ENCODE assay signal across 8 mouse cellular contexts in the genomic region with DNA sequence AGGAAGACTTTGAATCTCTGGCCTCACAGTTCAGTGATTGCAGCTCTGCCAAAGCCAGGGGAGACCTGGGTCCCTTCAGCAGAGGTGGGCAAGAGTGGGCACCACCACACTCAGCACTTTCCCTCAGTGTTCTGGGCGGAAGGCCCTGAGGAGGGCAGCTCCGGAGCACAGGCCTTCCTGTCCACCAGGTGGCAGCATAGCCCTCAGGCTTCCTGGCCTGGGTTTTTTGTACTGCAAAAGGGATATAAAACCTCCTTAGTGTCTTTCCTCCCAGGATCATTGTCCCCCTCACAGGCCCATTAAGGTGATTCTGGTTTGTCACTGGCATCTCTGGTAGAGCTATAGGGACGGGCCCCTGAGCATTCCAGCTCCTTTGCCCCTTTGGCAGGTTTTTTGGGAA. TPM values are rescaled to one million over a fixed set of nuclear protein-coding genes. Genes with fewer than 3 reads are reported as not detected.
A peak's percentile ranks its signal among the peaks of the same experiment; 100 is the strongest.
DNase-seq lines count a peak whose midpoint lies in the region; ATAC-seq lines count a peak whose summit lies in the region.

No protein-coding gene starts in this region.

- H3K4me3 ChIP-seq in kidney, embryonic 14.5 days (ENCODE audit: low read length) = no peak overlapping the region
- H3K4me3 ChIP-seq in forebrain, embryonic 11.5 days (ENCODE audit: low read depth, low read length) = no peak overlapping the region
- H3K4me3 ChIP-seq in hindbrain, embryonic 14.5 days (replicated peaks; ENCODE audit: low read length) = no peak overlapping the region
- no peak overlapping the region for H3K4me3 ChIP-seq in midbrain, embryonic 16.5 days (ENCODE audit: low read depth, low read length)

- H3K4me2 ChIP-seq in kidney, embryonic 14.5 days (replicated peaks; ENCODE audit: low read depth, low read length) = no peak overlapping the region
- no peak overlapping the region for H3K4me2 ChIP-seq in forebrain, embryonic 11.5 days (ENCODE audit: low read depth, low read length, severe bottlenecking)
- no peak overlapping the region for H3K4me2 ChIP-seq in hindbrain, embryonic 14.5 days (replicated peaks)
- H3K4me2 ChIP-seq in midbrain, embryonic 16.5 days (ENCODE audit: low read length) = no peak overlapping the region

- peaks cover 12% of the 10 kb centered on the region; the same call in 1 of the 2 replicates for H3K4me1 ChIP-seq in kidney, embryonic 14.5 days (ENCODE audit: control insufficient read depth, insufficient read depth, low read length)
- H3K4me1 ChIP-seq in forebrain, embryonic 11.5 days (replicated peaks; ENCODE audit: control insufficient read depth, insufficient read depth, low read length) = peaks cover 12% of the 10 kb centered on the region
- H3K4me1 ChIP-seq in hindbrain, embryonic 14.5 days (replicated peaks; ENCODE audit: control insufficient read depth, insufficient read depth, low read length) = peaks cover 40% of the 10 kb centered on the region
- peaks cover 16% of the 10 kb centered on the region for H3K4me1 ChIP-seq in midbrain, embryonic 16.5 days (ENCODE audit: control insufficient read depth, insufficient read depth, low read length)

- H3K9ac ChIP-seq in kidney, embryonic 14.5 days (ENCODE audit: low read depth, low read length) = no peak overlapping the region
- no peak overlapping the region for H3K9ac ChIP-seq in forebrain, embryonic 11.5 days (ENCODE audit: low read length)
- peak overlapping the region; percentile 33; the same call in 1 of the 2 replicates for H3K9ac ChIP-seq in hindbrain, embryonic 14.5 days
- no peak overlapping the region for H3K9ac ChIP-seq in midbrain, embryonic 16.5 days (ENCODE audit: low read depth, low read length)

- intact Hi-C loops in left cerebral cortex, postnatal 36 days (cut with DNase I) = loop anchor here (1.0 to 5.0 kb wide), 2 partner anchors 65 to 170 kb away; no protein-coding TSS in a partner anchor

- no peak overlapping the region for H3K27ac ChIP-seq in kidney, embryonic 14.5 days (ENCODE audit: low read depth, low read length)
- H3K27ac ChIP-seq in forebrain, embryonic 11.5 days (ENCODE audit: low read depth, low read length) = no peak overlapping the region
- H3K27ac ChIP-seq in hindbrain, embryonic 14.5 days = peak overlapping the region; percentile 84
- H3K27ac ChIP-seq in midbrain, embryonic 16.5 days (ENCODE audit: low read length) = no peak overlapping the region

- H3K36me3 ChIP-seq in kidney, embryonic 14.5 days (ENCODE audit: control insufficient read depth, insufficient read depth, low read length) = peaks cover 68% of the 10 kb centered on the region
- peaks cover 8% of the 10 kb centered on the region; the same call in 1 of the 2 replicates for H3K36me3 ChIP-seq in forebrain, embryonic 11.5 days (ENCODE audit: control insufficient read depth, insufficient read depth, low read length)
- peaks cover 60% of the 10 kb centered on the region for H3K36me3 ChIP-seq in hindbrain, embryonic 14.5 days (replicated peaks; ENCODE audit: control insufficient read depth, insufficient read depth)
- peaks cover 16% of the 10 kb centered on the region for H3K36me3 ChIP-seq in midbrain, embryonic 16.5 days (ENCODE audit: control insufficient read depth, insufficient read depth, low read length)

- no peaks in the 10 kb centered on the region for H3K27me3 ChIP-seq in kidney, embryonic 14.5 days (ENCODE audit: control insufficient read depth, insufficient read depth, low read length)
- H3K27me3 ChIP-seq in forebrain, embryonic 11.5 days (ENCODE audit: control insufficient read depth, insufficient read depth, low read length) = no peaks in the 10 kb centered on the region
- no peaks in the 10 kb centered on the region for H3K27me3 ChIP-seq in hindbrain, embryonic 14.5 days (ENCODE audit: control insufficient read depth, insufficient read depth, low read length)
- H3K27me3 ChIP-seq in midbrain, embryonic 16.5 days (ENCODE audit: control insufficient read depth, insufficient read depth, low read depth, low read length) = no peaks in the 10 kb centered on the region

- 59% methylated on average over 3 of the region's 3 CpGs for WGBS in kidney, embryonic 14.5 days
- WGBS in forebrain, embryonic 11.5 days = 64% methylated on average over 3 of the region's 3 CpGs
- 31% methylated on average over 3 of the region's 3 CpGs for WGBS in hindbrain, embryonic 14.5 days
- 47% methylated on average over 3 of the region's 3 CpGs for WGBS in midbrain, embryonic 16.5 days

- ATAC-seq in kidney, embryonic 14.5 days (ENCODE audit: low FRiP score, low TSS enrichment) = no peak; the same call in 1 of the 2 replicates
- ATAC-seq in forebrain, embryonic 11.5 days (replicated peaks; ENCODE audit: low FRiP score) = no peak
- ATAC-seq in hindbrain, embryonic 14.5 days (ENCODE audit: low FRiP score) = no peak
- ATAC-seq in midbrain, embryonic 16.5 days = peak; percentile 40; the same call in 1 of the 2 replicates

- no peaks in the 10 kb centered on the region for H3K9me3 ChIP-seq in kidney, embryonic 14.5 days (ENCODE audit: control insufficient read depth, low read length)
- H3K9me3 ChIP-seq in forebrain, embryonic 11.5 days (ENCODE audit: control insufficient read depth, low read length) = no peaks in the 10 kb centered on the region
- H3K9me3 ChIP-seq in hindbrain, embryonic 14.5 days (ENCODE audit: control insufficient read depth, low read length) = no peaks in the 10 kb centered on the region
- no peaks in the 10 kb centered on the region for H3K9me3 ChIP-seq in midbrain, embryonic 16.5 days (replicated peaks; ENCODE audit: control insufficient read depth, low read length, poor library complexity, severe bottlenecking)

- DNase-seq in kidney, adult 18-20 months = peak; percentile 66
- DNase-seq in adrenal gland, postnatal 10 days = peak; percentile 85
- DNase-seq in forebrain, embryonic 11.5 days (ENCODE audit: low spot score) = peak; percentile 83
- peak; percentile 83 for DNase-seq in hindbrain, embryonic 14.5 days (ENCODE audit: low spot score)
- peak; percentile 78 to 81 for DNase-seq in left cerebral cortex, postnatal 36 days (ENCODE audit: low spot score in 2 of 2)
- DNase-seq in spleen, postnatal 4 days (ENCODE audit: low spot score in 2 of 2) = peak; percentile 59 to 84

RNA-seq across cellular contexts. Expression of gene Pin1, which starts 10.4 kb away (rescaled TPM):
- 57.9 and 70.0 TPM in 2 replicates for polyA plus RNA-seq in kidney, embryonic 14.5 days (2014; fragmentation: Nextera tagmentation; extraction: Ambion mirVana)
- 10 to 100 TPM; 19.5 to 20.7 TPM for total RNA-seq in adrenal gland, postnatal 10 days (2021)
- polyA plus RNA-seq in forebrain, embryonic 11.5 days (2014; fragmentation: Nextera tagmentation; extraction: Ambion mirVana) = 63.0 and 72.5 TPM in 2 replicates
- polyA plus RNA-seq in hindbrain, embryonic 14.5 days (2014; fragmentation: Nextera tagmentation; extraction: Ambion mirVana) = 64.5 and 64.6 TPM in 2 replicates
- 10 to 100 TPM; 42.4 to 43.8 TPM for total RNA-seq in left cerebral cortex, postnatal 36 days (2021)
- 61.0 and 61.6 TPM in 2 replicates for polyA plus RNA-seq in midbrain, embryonic 16.5 days (2015; fragmentation: Nextera tagmentation; extraction: Ambion mirVana)

RNA-seq across cellular contexts. Expression of gene Fbxl12, which starts 17.8 kb away (rescaled TPM):
- polyA plus RNA-seq in kidney, embryonic 14.5 days (2014; fragmentation: Nextera tagmentation; extraction: Ambion mirVana) = 14.6 and 16.8 TPM in 2 replicates
- total RNA-seq in adrenal gland, postnatal 10 days (2021) = 10 to 100 TPM; 16.8 to 24.5 TPM
- polyA plus RNA-seq in forebrain, embryonic 11.5 days (2014; fragmentation: Nextera tagmentation; extraction: Ambion mirVana) = 13.1 and 14.8 TPM in 2 replicates
- 10.2 and 10.5 TPM in 2 replicates for polyA plus RNA-seq in hindbrain, embryonic 14.5 days (2014; fragmentation: Nextera tagmentation; extraction: Ambion mirVana)
- total RNA-seq in left cerebral cortex, postnatal 36 days (2021) = 10 to 100 TPM; 15.3 to 27.6 TPM
- 13.8 and 14.7 TPM in 2 replicates for polyA plus RNA-seq in midbrain, embryonic 16.5 days (2015; fragmentation: Nextera tagmentation; extraction: Ambion mirVana)

RNA-seq across cellular contexts. Expression of gene Ubl5, which starts 19.6 kb away (rescaled TPM):
- 375 and 531 TPM in 2 replicates for polyA plus RNA-seq in kidney, embryonic 14.5 days (2014; fragmentation: Nextera tagmentation; extraction: Ambion mirVana)
- total RNA-seq in adrenal gland, postnatal 10 days (2021) = 100 to 1,000 TPM; 295 to 301 TPM
- 350 and 401 TPM in 2 replicates for polyA plus RNA-seq in forebrain, embryonic 11.5 days (2014; fragmentation: Nextera tagmentation; extraction: Ambion mirVana)
- polyA plus RNA-seq in hindbrain, embryonic 14.5 days (2014; fragmentation: Nextera tagmentation; extraction: Ambion mirVana) = 414 and 480 TPM in 2 replicates
- total RNA-seq in left cerebral cortex, postnatal 36 days (2021) = 100 to 1,000 TPM; 289 to 334 TPM
- polyA plus RNA-seq in midbrain, embryonic 16.5 days (2015; fragmentation: Nextera tagmentation; extraction: Ambion mirVana) = 444 and 482 TPM in 2 replicates
